Mouse (Mus musculus) thymus, postnatal 25 days (tissue): ENCODE results near the gene Sowaha.

Source experiments
- DNase-seq: peaks from one replicate; pipeline ENCODE4 v3.0.0; 2022

Gene Sowaha

GRCm38 (mm10) chr11:53469294-53469967 is 10.6 kb downstream of the Sowaha start:
- no peak for DNase-seq

- DNase-seq, result peak; percentile 49
These were observed 13.7 kb downstream of the Sowaha start for GRCm38 (mm10) chr11:53466231-53466971.

GRCm38 (mm10) chr11:53463551-53464424 is 16.3 kb downstream of the Sowaha start:
- no peak for DNase-seq

- DNase-seq, result no peak
These were observed 18.3 kb downstream of the Sowaha start for GRCm38 (mm10) chr11:53461727-53462126.

- DNase-seq, result no peak
These were observed 19.9 kb downstream of the Sowaha start for GRCm38 (mm10) chr11:53460192-53460591.

GRCm38 (mm10) chr11:53458996-53459395 is 21.1 kb downstream of the Sowaha start:
- no peak for DNase-seq

- no peak for DNase-seq
These were observed 22.6 kb downstream of the Sowaha start for GRCm38 (mm10) chr11:53457372-53457954.

- DNase-seq, result no peak
These were observed 23.4 kb downstream of the Sowaha start, which contains the start of the genes Gm10447 and Shroom1 for GRCm38 (mm10) chr11:53456474-53457371. Gene Gm10447, minus strand, starts transcription at chr11:53457110. Gene Shroom1, plus strand, starts transcription at chr11:53457205.

- no peak for DNase-seq
These were observed 27.0 kb downstream of the Sowaha start for GRCm38 (mm10) chr11:53453031-53453430.

- DNase-seq, result no peak
These were observed 27.7 kb downstream of the Sowaha start for GRCm38 (mm10) chr11:53452396-53452795.

- no peak for DNase-seq
These were observed 28.7 kb downstream of the Sowaha start for GRCm38 (mm10) chr11:53451361-53451760.

GRCm38 (mm10) chr11:53450070-53450705 is 29.9 kb downstream of the Sowaha start:
- DNase-seq, result peak; percentile 40

- no peak for DNase-seq
These were observed 31.5 kb downstream of the Sowaha start for GRCm38 (mm10) chr11:53448529-53448928.

- DNase-seq, result no peak
These were observed 32.1 kb downstream of the Sowaha start for GRCm38 (mm10) chr11:53447996-53448395.

GRCm38 (mm10) chr11:53446183-53446582 is 33.9 kb downstream of the Sowaha start:
- DNase-seq, result no peak

- no peak for DNase-seq
These were observed 34.5 kb downstream of the Sowaha start for GRCm38 (mm10) chr11:53445562-53445961.

GRCm38 (mm10) chr11:53443861-53444260 is 36.2 kb downstream of the Sowaha start:
- DNase-seq, result peak; percentile 59

- DNase-seq, result peak; percentile 57
These were observed 38.2 kb downstream of the Sowaha start for GRCm38 (mm10) chr11:53441921-53442320.

GRCm38 (mm10) chr11:53436338-53436737 is 43.7 kb downstream of the Sowaha start:
- DNase-seq, result no peak

- DNase-seq, result no peak
These were observed 44.6 kb downstream of the Sowaha start for GRCm38 (mm10) chr11:53435504-53435903.

GRCm38 (mm10) chr11:53433057-53433456 is 47.0 kb downstream of the Sowaha start:
- no peak for DNase-seq
